Mouse (Mus musculus) lung, adult 2 months (tissue): Measurements from ENCODE around the gene Nr1d2.

Source experiments
- CTCF ChIP-seq: fragments of 200-500 bp; IDR thresholded peaks from 2 replicates; pipeline ENCODE4 v1.5.1; 2011; ENCODE audit warnings: mild to moderate bottlenecking, low read length, control low read depth; ENCODE audit not compliant: insufficient read depth
- POLR2A ChIP-seq: fragments of 200-500 bp; IDR thresholded peaks from 2 replicates; pipeline ENCODE4 v1.6.1; 2011; ENCODE audit warnings: low read depth, mild to moderate bottlenecking, control low read depth, low read length, borderline replicate concordance; ENCODE audit errors: extremely low read depth

DNA sequence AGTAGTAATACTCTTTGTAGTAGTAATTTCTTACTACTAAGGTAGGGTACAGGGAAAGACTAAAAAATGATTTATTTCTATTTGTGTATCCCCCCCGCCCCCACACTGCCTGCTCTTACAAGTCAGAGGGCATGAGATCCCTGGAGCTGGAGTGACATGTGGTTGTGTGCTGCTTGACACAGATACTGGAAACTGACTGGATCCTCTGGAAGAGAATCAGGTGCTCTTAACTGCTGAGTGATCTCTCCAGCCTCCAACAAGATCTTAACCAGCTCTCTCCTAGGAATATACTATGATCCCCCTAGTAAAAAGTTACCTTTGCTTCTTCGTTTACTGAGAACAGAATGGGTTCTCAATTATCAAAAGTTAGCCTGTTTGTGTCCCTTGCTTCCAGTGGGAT is 47.5 kb upstream of the Nr1d2 start:
- no peak for TF ChIP-seq CTCF
- no peak for TF ChIP-seq POLR2A
